Mouse (Mus musculus) embryo, embryonic 10.5 days (tissue): ENCODE measurements around the gene Nono.
A peak's percentile ranks its signal among the peaks of the same experiment; 100 is the strongest.

Experiments used
- DNase-seq: peaks from one replicate; pipeline ENCODE4 v3.0.0-alpha.2; 2015; ENCODE audit warnings: low spot score

The Nono gene

DNA sequence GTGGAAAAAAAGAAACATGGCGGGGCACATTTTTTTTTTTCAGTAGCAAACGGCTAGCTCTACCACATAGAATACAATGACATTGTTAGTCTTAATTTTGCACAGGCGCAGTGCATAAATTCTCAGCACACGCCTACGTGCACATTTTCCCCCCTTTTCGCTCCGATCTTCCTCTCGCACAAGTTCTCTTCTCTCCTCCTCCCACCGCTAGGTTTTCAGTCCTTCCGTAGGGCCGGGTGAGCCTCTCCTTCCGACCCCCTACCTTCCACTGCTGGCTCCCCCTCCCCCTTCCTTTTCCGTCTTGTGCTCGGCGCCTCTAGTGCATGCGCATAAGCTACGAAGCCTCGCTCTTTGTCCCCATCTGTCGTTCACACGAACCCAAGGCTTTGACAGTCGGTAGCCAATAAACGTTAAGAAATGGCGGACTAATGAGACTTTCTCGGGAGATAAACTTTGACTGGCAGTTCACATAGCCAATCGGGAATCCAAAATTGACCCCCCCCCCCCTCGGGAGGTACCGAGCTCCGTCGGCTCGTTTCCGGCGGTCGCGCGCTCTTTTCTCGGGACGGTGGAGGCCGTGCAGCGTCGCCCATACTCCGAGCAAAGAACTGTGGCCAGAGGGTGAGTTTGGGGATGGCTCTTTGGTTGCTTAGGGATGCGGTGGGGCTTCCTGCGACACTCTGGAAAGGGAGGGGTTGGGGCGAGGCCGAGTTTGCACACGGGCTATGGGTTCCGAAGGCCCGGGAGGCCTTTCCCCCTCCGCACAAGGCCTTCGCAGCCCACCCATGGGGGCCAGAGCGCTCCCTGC is at the start of gene Nono:
Gene Nono, plus strand, starts transcription at position 177 of the 808 bp plus-strand sequence.
- peak; percentile 95 for DNase-seq

GRCm38 (mm10) chrX:101379744-101380143 is 49.4 kb upstream of the Nono start:
- no peak for DNase-seq

GRCm38 (mm10) chrX:101383455-101383854 is 45.7 kb upstream of the Nono start:
- DNase-seq = no peak

DNA sequence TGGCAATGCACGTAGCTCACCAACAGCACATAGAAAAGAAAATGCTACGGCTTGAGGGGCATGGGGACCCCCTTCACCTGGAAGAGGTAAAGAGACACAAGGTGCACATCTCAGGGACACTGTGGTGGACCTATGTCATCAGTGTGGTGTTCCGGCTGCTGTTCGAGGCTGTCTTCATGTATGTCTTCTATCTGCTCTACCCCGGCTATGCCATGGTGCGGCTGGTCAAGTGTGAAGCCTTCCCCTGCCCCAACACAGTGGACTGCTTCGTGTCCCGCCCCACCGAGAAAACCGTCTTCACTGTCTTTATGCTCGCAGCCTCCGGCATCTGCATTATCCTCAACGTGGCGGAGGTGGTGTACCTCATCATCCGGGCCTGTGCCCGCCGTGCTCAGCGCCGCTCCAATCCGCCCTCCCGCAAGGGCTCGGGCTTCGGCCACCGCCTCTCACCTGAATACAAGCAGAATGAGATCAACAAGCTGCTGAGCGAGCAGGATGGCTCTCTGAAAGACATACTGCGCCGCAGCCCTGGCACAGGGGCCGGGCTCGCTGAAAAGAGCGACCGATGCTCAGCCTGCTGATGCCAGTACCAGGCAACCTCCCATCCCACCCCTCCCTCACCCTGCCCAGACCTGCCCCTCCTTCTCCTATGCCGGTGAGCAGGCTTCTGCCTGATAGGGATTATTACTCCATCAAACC is 44.5 kb upstream of the Nono start:
- DNase-seq = no peak

- DNase-seq = no peak
Observed at GRCm38 (mm10) chrX:101386222-101386621, 42.9 kb upstream of the Nono start.

- no peak for DNase-seq
Observed at GRCm38 (mm10) chrX:101388866-101389537, 40.1 kb upstream of the Nono start.

GRCm38 (mm10) chrX:101394341-101394740 is 34.8 kb upstream of the Nono start:
- no peak for DNase-seq

GRCm38 (mm10) chrX:101396459-101396858 is 32.7 kb upstream of the Nono start:
- no peak for DNase-seq

GRCm38 (mm10) chrX:101418946-101419724 is 10.0 kb upstream of the Nono start:
- peak; percentile 40 for DNase-seq

- peak; percentile 86 for DNase-seq
Observed at GRCm38 (mm10) chrX:101419725-101420699, 9.1 kb upstream of the Nono start.

- DNase-seq = peak; percentile 20
Observed at GRCm38 (mm10) chrX:101420700-101421095, 8.4 kb upstream of the Nono start, which contains the start of gene Zmym3. Gene Zmym3, minus strand, starts transcription at chrX:101420849.

DNA sequence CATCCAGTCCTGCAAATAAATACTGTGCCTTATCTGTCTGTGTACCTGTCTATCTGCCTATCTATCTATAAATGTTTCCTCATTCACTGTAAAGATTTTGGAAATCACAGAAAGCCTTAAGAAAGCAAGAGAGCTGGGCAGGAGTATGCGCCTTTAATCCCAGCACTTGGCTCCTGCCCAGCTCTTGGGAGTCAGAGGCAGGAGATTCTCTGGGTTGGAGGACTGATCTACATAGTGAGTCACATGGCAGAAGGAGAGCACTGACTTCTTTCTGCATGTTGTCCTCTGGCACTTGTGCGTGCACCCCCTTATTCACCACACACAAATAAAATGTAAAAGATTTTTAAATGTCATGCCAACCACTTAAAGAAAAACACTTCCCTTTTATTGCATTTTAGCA is 5.7 kb upstream of the Nono start:
- DNase-seq = no peak

GRCm38 (mm10) chrX:101427774-101428173 is 1.3 kb upstream of the Nono start:
- peak; percentile 42 for DNase-seq

DNA sequence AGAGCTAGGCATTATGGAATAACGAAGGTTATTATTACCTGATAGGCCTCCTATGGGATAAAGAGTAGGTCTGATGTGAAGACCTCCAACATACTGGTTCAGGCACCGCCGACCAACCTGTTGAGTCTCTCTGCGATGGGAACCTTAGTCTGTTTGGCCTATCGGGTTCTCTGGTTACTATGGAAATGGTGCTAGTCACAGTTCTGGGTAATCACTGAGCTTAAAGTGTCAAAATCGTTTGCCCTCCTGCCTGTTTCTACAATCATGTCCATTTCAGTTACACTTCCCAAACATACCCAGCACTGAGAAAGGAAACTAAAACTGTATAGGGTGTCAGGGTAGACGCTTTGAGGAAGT is 355 bp upstream of the Nono start:
- DNase-seq = no peak

- peak; percentile 55 for DNase-seq
Observed at GRCm38 (mm10) chrX:101429976-101430375, 858 bp downstream of the Nono start.

- no peak for DNase-seq
Observed at GRCm38 (mm10) chrX:101448886-101449475, 19.9 kb downstream of the Nono start, which contains the start of gene Itgb1bp2. Gene Itgb1bp2, plus strand, starts transcription at chrX:101449088.

DNA sequence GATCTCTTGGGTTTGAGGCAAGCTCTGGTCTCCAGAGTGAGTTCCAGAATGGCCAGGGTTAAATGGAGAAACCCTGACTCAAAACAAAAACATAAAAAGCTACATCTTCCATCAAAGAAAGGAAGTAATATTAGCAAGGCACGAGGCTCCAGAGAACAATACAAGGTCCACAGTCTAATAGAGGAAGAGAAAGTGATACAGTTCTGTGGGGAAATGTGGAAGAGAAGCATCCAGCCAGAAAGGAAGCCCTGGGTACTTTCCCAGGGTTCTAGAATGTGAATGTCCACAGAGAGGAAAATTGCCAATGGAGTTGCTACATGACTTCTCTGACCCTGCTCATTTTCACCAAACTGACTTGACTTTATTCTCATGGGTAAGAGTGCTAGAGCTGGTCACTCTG is 22.0 kb downstream of the Nono start:
- DNase-seq = no peak

DNA sequence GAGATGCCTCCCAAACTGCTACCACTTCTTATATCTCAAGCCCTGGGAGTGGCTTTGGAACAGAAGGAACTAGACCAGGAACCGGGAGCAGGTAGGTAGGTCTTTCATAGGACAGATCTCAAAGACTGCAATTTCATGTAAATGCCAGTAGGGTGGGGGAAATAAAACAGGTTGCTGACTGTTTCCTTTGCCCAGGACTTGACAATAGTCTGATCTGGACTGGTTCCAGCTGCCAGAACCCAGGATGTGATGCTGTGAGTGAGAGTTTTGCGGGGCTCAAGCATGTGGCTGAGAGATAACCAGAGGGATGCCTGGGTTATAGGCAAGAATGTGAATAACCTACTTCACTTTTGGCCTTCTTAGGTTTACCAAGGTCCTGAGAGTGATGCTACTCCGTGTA is 22.5 kb downstream of the Nono start:
- no peak for DNase-seq

DNA sequence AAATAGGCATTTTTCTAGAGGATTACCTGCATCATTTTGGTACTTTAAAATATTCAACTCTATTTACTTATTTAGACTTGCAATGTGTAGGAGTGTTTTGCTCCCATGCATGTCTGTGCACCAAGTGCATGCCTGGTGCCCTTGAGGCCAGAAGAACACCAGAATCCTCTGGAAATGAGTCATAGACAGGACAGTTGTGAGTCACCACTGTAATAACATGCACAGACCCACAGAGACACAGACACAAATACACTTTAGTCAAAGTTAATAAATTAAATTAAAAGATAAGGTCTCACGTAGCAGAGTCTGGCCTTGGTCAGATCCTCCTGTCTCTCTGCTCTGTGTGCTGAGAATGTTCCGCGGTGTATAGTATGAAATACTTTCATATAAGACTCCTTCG is 43.1 kb downstream of the Nono start:
- DNase-seq = no peak

DNA sequence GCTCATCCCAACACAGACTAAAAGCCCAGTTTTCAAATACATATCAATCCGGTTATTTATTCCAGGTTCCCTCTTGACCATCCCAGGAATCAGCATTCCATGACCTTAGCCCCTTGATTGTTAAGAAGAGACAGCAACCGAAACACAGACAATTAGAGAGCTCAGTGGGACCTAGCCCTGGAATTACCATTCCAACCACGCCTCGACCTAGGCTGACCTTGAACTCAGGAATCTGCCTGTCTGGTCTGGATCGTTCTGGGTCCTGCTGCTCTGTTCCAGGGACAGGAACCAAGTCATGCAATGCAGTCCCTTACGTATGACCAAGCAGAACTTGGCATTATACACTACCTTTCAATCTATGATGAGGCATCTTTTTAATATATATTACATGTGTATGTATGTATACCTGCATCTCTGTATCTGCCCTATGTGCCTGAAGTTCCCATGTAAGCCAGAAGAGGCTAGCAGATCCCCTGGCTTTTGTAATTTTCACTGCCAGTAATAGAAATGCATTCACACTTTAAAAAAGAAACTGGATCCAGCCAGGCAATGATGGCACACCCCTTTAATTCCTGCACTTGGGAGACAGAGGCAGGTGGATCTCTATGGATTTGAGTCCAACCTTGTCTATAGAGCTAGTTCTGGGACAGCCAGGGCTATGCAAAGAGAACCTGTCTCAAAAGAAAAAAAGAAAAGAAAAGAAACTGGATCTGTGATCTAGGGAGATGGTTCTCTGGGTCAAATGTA is 52.7 kb downstream of the Nono start:
- no peak for DNase-seq
